Mouse (Mus musculus) heart, embryonic 15.5 days (tissue): ENCODE results near the gene Higd2a. TPM values are rescaled to one million over a fixed set of nuclear protein-coding genes. Genes with fewer than 3 reads are reported as not detected.
A peak's percentile ranks its signal among the peaks of the same experiment; 100 is the strongest.

Source experiments
- ATAC-seq: fragments of 200-750 bp; cut with Nextera tagmentation; replicated peaks from 2 replicates; pipeline ENCODE4 v1.8.0; 2017; ENCODE audit warnings: low read depth, moderate TSS enrichment; ENCODE audit not compliant: insufficient number of reproducible peaks, insufficient read depth, low FRiP score
- H3K27ac ChIP-seq: fragments of 300-500 bp; sonication (generic); 2 replicates; pipeline ENCODE4 v1.5.1; 2015; ENCODE audit warnings: mild to moderate bottlenecking, inconsistent platforms
- H3K27me3 ChIP-seq: fragments of 300-500 bp; sonication (generic); 2 replicates; pipeline ENCODE4 v1.6.1; 2015; ENCODE audit warnings: inconsistent platforms
- H3K36me3 ChIP-seq: fragments of 300-500 bp; sonication (generic); 2 replicates; pipeline ENCODE4 v1.6.1; 2015; ENCODE audit warnings: mild to moderate bottlenecking, inconsistent platforms
- H3K4me1 ChIP-seq: fragments of 300-500 bp; sonication (generic); replicated peaks from 2 replicates; pipeline ENCODE4 v1.6.1; 2015; ENCODE audit warnings: inconsistent platforms
- H3K4me2 ChIP-seq: fragments of 300-500 bp; sonication (generic); 2 replicates; pipeline ENCODE4 v1.6.1; 2015; ENCODE audit warnings: inconsistent platforms, mild to moderate bottlenecking, moderate library complexity
- H3K4me3 ChIP-seq: fragments of 300-500 bp; sonication (generic); 2 replicates; pipeline ENCODE4 v1.5.1; 2015; ENCODE audit warnings: mild to moderate bottlenecking, inconsistent platforms
- H3K9ac ChIP-seq: fragments of 300-500 bp; sonication (generic); 2 replicates; pipeline ENCODE4 v1.6.1; 2015; ENCODE audit warnings: mild to moderate bottlenecking, inconsistent platforms
- H3K9me3 ChIP-seq: fragments of 300-500 bp; sonication (generic); replicated peaks from 2 replicates; pipeline ENCODE4 v1.6.1; 2016; ENCODE audit warnings: inconsistent platforms
- WGBS: fragments of 180-500 bp; shearing (Covaris S2); methylation state at CpG from one replicate; pipeline ENCODE4 v1.1.7; 2015; ENCODE audit warnings: mixed read lengths; 5-methylcytosine and 5-hydroxymethylcytosine counted together
- microRNA-seq: library from miRNA; unstranded; fragments of <30 nt; microRNA quantifications from one replicate; pipeline ENCODE4, GENCODE M21; 2016
- polyA plus RNA-seq: library from polyadenylated mRNA; unstranded; fragments of >200 nt; fragmentation: Nextera tagmentation; extraction: Ambion mirVana; gene quantifications from 2 replicates; pipeline ENCODE4 v1.2.1, GENCODE M21; 2015

Gene Higd2a
- polyA plus RNA-seq, 1 experiment from 2014 or later, result 315 TPM

DNA sequence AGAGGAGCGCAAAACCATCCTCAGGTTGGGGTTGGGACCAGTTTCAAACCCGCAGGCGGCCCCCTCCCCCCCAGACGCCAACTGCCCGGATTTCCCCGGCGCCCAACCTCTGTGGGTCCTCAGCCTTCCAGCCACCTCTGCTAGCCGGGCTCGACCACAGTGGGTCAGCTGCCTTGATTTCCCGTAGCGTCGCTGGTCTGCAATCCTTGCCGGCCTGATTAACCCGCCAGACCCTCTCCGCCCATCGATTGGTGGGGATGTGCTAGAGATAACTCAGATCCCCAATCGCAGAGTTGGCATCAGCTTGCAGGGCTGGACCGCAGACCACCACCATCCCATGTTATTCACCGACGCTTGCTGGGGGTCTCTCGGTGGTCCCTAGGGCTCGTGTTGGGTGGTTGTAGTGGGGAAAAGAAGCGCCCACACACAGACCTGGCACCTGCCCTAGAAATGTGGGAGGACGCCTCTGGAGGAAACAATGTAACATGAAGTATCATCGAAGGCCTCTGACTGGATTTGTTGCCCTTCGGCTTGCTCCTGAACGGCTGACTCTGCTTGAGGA, 32.0 kb downstream of the Higd2a start:
- peak; percentile 61 for ATAC-seq

DNA sequence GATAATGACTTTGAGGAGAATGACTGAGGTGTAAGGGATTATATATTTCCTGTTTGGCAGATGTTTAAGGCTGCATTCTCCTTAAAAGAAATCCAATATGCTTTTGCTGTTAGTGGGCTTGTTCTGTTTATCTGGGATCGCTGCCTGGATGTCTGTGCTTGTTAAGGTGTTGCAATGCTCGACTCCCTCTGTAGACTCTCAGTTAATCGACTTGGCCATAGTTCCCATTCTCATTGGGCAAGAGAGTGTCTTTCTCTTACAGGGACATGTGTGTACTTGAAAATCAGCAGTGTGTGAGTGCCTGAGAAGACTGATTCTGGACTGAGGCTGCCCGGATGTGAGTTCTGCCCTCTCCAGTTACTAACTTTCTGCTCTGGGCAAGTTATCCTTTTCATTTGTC, 39.1 kb downstream of the Higd2a start:
- no peak for ATAC-seq

More for the DNA sequence above, 32.0 kb downstream of the Higd2a start:
- H3K4me2 ChIP-seq, result peak overlapping the region; percentile 85
- H3K27me3 ChIP-seq, result no peaks in the 10 kb centered on the region
- peak overlapping the region; percentile 94 for H3K9ac ChIP-seq
- no peaks in the 10 kb centered on the region for H3K9me3 ChIP-seq
- H3K4me3 ChIP-seq, result peak overlapping the region; percentile 98
- peak overlapping the region; percentile 84 for H3K27ac ChIP-seq
- peaks cover 11% of the 10 kb centered on the region for H3K4me1 ChIP-seq
- WGBS, result under 1% methylated on average over 27 of the region's 27 CpGs
- H3K36me3 ChIP-seq, result no peaks in the 10 kb centered on the region

DNA sequence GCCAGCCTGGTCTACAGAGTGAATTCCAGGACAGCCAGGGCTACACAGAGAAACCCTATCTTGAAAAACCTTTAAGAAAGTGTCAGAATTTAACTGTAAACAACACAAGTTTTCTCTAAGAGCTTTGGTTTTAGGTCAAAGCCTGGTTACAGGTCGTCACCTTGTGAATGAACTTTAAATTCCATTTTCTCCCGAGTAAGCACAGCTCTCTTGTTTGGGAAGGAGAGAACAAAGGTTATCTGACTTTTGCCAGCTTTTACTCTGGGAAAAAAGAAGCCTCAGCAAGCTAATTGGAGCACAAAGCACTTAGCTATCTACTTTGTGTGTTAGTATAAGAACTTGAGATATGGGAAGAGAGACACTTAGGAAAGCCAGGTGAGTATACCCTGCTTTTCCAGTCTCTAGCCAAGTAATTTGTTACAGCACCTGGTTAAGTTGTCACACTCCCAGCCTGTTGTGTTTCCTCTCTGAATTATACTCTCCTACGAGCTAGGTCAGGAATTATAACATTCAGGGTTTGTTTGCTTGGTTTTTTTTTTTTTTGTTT, 42.8 kb downstream of the Higd2a start:
- Histone ChIP-seq H3K27me3 (no peaks in the 10 kb centered on the region), H3K4me3 (no peak overlapping the region), H3K36me3 (peaks cover 4% of the 10 kb centered on the region; the same call in 1 of the 2 replicates), H3K9ac (no peak overlapping the region), H3K4me2 (no peak overlapping the region), H3K9me3 (no peaks in the 10 kb centered on the region), H3K4me1 (0 out of 2 replicates have a peak, but pooled peaks cover 5% of the 10 kb centered on the region), H3K27ac (no peak overlapping the region)
- ATAC-seq, result no peak
- 48% methylated on average over 3 of the region's 3 CpGs for WGBS

More for the DNA sequence above, 39.1 kb downstream of the Higd2a start:
- no peak overlapping the region for H3K4me3 ChIP-seq
- no peak overlapping the region for H3K9ac ChIP-seq
- H3K9me3 ChIP-seq, result no peaks in the 10 kb centered on the region
- no peak overlapping the region for H3K4me2 ChIP-seq
- H3K27me3 ChIP-seq, result no peaks in the 10 kb centered on the region
- 0 out of 2 replicates have a peak, but pooled peaks cover 5% of the 10 kb centered on the region for H3K4me1 ChIP-seq
- WGBS, result 80% methylated on average over 4 of the region's 4 CpGs
- H3K36me3 ChIP-seq, result no peaks in the 10 kb centered on the region
- no peak overlapping the region for H3K27ac ChIP-seq

DNA sequence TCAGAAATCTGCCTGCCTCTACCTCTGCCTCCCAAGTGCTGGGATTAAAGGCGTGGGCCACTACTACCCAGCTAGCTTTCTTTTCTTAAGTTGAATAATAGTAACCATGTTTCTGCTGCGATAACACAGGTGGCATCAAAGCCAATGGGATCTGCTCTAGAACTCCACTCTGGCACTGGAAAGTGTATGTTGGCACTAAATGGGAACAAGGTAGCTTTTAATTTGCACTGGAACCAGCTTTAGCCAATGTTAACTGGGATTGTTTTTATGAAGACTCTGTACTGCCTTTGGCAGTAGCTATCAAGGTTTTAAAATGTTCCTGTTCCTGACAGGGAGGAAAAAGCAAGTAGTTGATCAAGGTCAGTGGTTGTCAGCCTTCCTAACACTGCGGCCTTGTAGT, 45.0 kb downstream of the Higd2a start:
- H3K4me1 ChIP-seq, result 0 out of 2 replicates have a peak, but pooled peaks cover under 1% of the 10 kb centered on the region
- ATAC-seq, result no peak
- no peak overlapping the region for H3K27ac ChIP-seq
- H3K4me2 ChIP-seq, result no peak overlapping the region
- no peak overlapping the region for H3K9ac ChIP-seq
- no peaks in the 10 kb centered on the region for H3K9me3 ChIP-seq
- H3K4me3 ChIP-seq, result no peak overlapping the region
- no peaks in the 10 kb centered on the region for H3K27me3 ChIP-seq
- WGBS, result 95% methylated on average over 3 of the region's 3 CpGs
- H3K36me3 ChIP-seq, result peaks cover 16% of the 10 kb centered on the region

Small RNA genes lying within 50 kb of the gene (microRNA-seq; reads per million reads assigned to microRNA genes)
- not detected for gene Gm24195

Other genes starting within 250 kb of the Higd2a start
- gene Cplx2, start 218.9 kb upstream of the Higd2a start, polyA plus RNA-seq, result 1.9 and 2.2 TPM in 2 replicates
- gene Thoc3, start 121.4 kb upstream of the Higd2a start, polyA plus RNA-seq, result 62.0 and 74.9 TPM in 2 replicates
- gene Simc1, start 86.4 kb upstream of the Higd2a start, polyA plus RNA-seq, result 3.4 and 4.6 TPM in 2 replicates
- gene 4833439L19Rik, start 24.8 kb upstream of the Higd2a start, polyA plus RNA-seq, result 111 and 124 TPM in 2 replicates
- 16.4 and 21.1 TPM in 2 replicates for gene Arl10, start 15.2 kb upstream of the Higd2a start, polyA plus RNA-seq
- 45.5 and 52.0 TPM in 2 replicates for gene Nop16, start 117 bp upstream of the Higd2a start, polyA plus RNA-seq
- gene Cltb, start 21.1 kb downstream of the Higd2a start, polyA plus RNA-seq, result 47.1 and 55.7 TPM in 2 replicates
- 38.3 and 48.9 TPM in 2 replicates for gene Faf2, start 31.6 kb downstream of the Higd2a start, polyA plus RNA-seq
- 48.8 and 52.9 TPM in 2 replicates for gene Rnf44, start 103.7 kb downstream of the Higd2a start, polyA plus RNA-seq
- gene Cdhr2, start 111.3 kb downstream of the Higd2a start, polyA plus RNA-seq, result 0.04 and 0.06 TPM in 2 replicates
- gene Gprin1, start 159.7 kb downstream of the Higd2a start, polyA plus RNA-seq, result 0.05 and 0.32 TPM in 2 replicates
- gene Sncb, start 176.4 kb downstream of the Higd2a start, polyA plus RNA-seq, result not detected in 2 replicates
- gene Eif4e1b, start 193.8 kb downstream of the Higd2a start, polyA plus RNA-seq, result not detected in 2 replicates
- gene Tspan17, start 199.2 kb downstream of the Higd2a start, polyA plus RNA-seq, result 4.4 and 7.3 TPM in 2 replicates